Mouse (Mus musculus): ENCODE measurements around the gene Dynlt1b.
"Not testable (repeated sequence)": the region's sequence is repeated elsewhere in the genome, so short reads cannot be mapped to it uniquely, and the experiment has no call there.

The Dynlt1b gene

GRCm38 (mm10) chr17:6422370-6422769 is 7.5 kb upstream of the Dynlt1b start:
- in situ Hi-C loops (cut with MboI, MseI) = loop anchor here (5.0 to 25.0 kb wide), 2 partner anchors 170 to 415 kb away; no protein-coding TSS in a partner anchor

- in situ Hi-C loops (cut with MboI, MseI) = loop anchor here (5.0 to 25.0 kb wide), 2 partner anchors 169 to 414 kb away; no protein-coding TSS in a partner anchor
Measured at GRCm38 (mm10) chr17:6422805-6423204, 7.1 kb upstream of the Dynlt1b start.

- in situ Hi-C loops (cut with MboI, MseI) = loop anchor here (5.0 to 25.0 kb wide), 2 partner anchors 168 to 413 kb away; no protein-coding TSS in a partner anchor
Measured at GRCm38 (mm10) chr17:6424294-6424980, 5.5 kb upstream of the Dynlt1b start.

- in situ Hi-C loops (cut with MboI, MseI) = loop anchor here (5.0 kb wide), 1 partner anchor 232 kb away; the partner anchor contains the start of genes Dynlt1f and Sytl3
Measured at GRCm38 (mm10) chr17:6425325-6425724, 4.6 kb upstream of the Dynlt1b start.

- in situ Hi-C loops (cut with MboI, MseI) = loop anchor here (5.0 kb wide), 1 partner anchor 230 kb away; the partner anchor contains the start of genes Dynlt1f and Sytl3
Measured at GRCm38 (mm10) chr17:6426869-6427268, 3.0 kb upstream of the Dynlt1b start.

- in situ Hi-C loops (cut with MboI, MseI) = loop anchor here (5.0 kb wide), 1 partner anchor 228 kb away; the partner anchor contains the start of genes Dynlt1f and Sytl3
Measured at GRCm38 (mm10) chr17:6428926-6429325, 986 bp upstream of the Dynlt1b start.

GRCm38 (mm10) chr17:6430410-6431001 is 594 bp downstream of the Dynlt1b start:
- in situ Hi-C loops (cut with MboI, MseI) = not testable (repeated sequence)

GRCm38 (mm10) chr17:6432456-6432855 is 2.5 kb downstream of the Dynlt1b start:
- in situ Hi-C loops (cut with MboI, MseI) = not testable (repeated sequence)

GRCm38 (mm10) chr17:6433691-6434090 is 3.8 kb downstream of the Dynlt1b start:
- in situ Hi-C loops (cut with MboI, MseI) = not testable (repeated sequence)

GRCm38 (mm10) chr17:6438080-6438479 is 8.2 kb downstream of the Dynlt1b start:
- in situ Hi-C loops (cut with MboI, MseI) = not testable (repeated sequence)

GRCm38 (mm10) chr17:6439913-6440312 is 10.0 kb downstream of the Dynlt1b start:
- in situ Hi-C loops (cut with MboI, MseI) = not testable (repeated sequence)

GRCm38 (mm10) chr17:6440493-6441077 is 10.7 kb downstream of the Dynlt1b start:
- in situ Hi-C loops (cut with MboI, MseI) = not testable (repeated sequence)

GRCm38 (mm10) chr17:6441254-6441653 is 11.3 kb downstream of the Dynlt1b start:
- in situ Hi-C loops (cut with MboI, MseI) = not testable (repeated sequence)

- in situ Hi-C loops (cut with MboI, MseI) = not testable (repeated sequence)
Measured at GRCm38 (mm10) chr17:6442513-6442912, 12.6 kb downstream of the Dynlt1b start.

GRCm38 (mm10) chr17:6445794-6446587 is 16.1 kb downstream of the Dynlt1b start:
- in situ Hi-C loops (cut with MboI, MseI) = not testable (repeated sequence)

GRCm38 (mm10) chr17:6448293-6448692 is 18.4 kb downstream of the Dynlt1b start:
- in situ Hi-C loops (cut with MboI, MseI) = not testable (repeated sequence)

- in situ Hi-C loops (cut with MboI, MseI) = not testable (repeated sequence)
Measured at GRCm38 (mm10) chr17:6449166-6449565, 19.3 kb downstream of the Dynlt1b start.

- in situ Hi-C loops (cut with MboI, MseI) = not testable (repeated sequence)
Measured at GRCm38 (mm10) chr17:6451205-6451604, 21.3 kb downstream of the Dynlt1b start.

GRCm38 (mm10) chr17:6452689-6453088 is 22.8 kb downstream of the Dynlt1b start:
- in situ Hi-C loops (cut with MboI, MseI) = not testable (repeated sequence)

- in situ Hi-C loops (cut with MboI, MseI) = loop anchor here (5.0 kb wide), 2 partner anchors 162 to 173 kb away; no protein-coding TSS in a partner anchor
Measured at GRCm38 (mm10) chr17:6454703-6455102, 24.8 kb downstream of the Dynlt1b start.

GRCm38 (mm10) chr17:6455883-6456282 is 26.0 kb downstream of the Dynlt1b start:
- in situ Hi-C loops (cut with MboI, MseI) = loop anchor here (5.0 kb wide), 2 partner anchors 164 to 171 kb away; no protein-coding TSS in a partner anchor

All from T-helper 2 cell (primary cell).